Mouse (Mus musculus): ENCODE measurements around the gene Tmeff1. TPM values are rescaled to one million over a fixed set of nuclear protein-coding genes. Genes with fewer than 3 reads are reported as not detected.

Tmeff1 gene
- polyA plus RNA-seq, 1 experiment, result 39.8 TPM

- TF ChIP-seq POLR2A (IDR thresholded peaks at IDR 0.05; ENCODE audit: control insufficient read depth, low read depth, low read length) (no peak), CTCF (IDR thresholded peaks at IDR 0.05; ENCODE audit: control insufficient read depth, insufficient read depth, insufficient replicate concordance, low read depth, low read length) (no peak)
- no peak overlapping the region for H3K27ac ChIP-seq (ENCODE audit: control insufficient read depth, insufficient read depth, low read depth, low read length)
- no peak overlapping the region for H3K4me3 ChIP-seq (ENCODE audit: control insufficient read depth, low read depth, low read length)
- no peaks in the 10 kb centered on the region for H3K4me1 ChIP-seq (ENCODE audit: control insufficient read depth, insufficient read depth, low read length)
- H3K36me3 ChIP-seq (ENCODE audit: control insufficient read depth, insufficient read depth, low read length), result no peaks in the 10 kb centered on the region
- no peaks in the 10 kb centered on the region for H3K27me3 ChIP-seq (ENCODE audit: control insufficient read depth, insufficient read depth, low read length)
Measured at GRCm38 (mm10) chr4:48638132-48638531, 53.2 kb downstream of the Tmeff1 start.

GRCm38 (mm10) chr4:48639503-48639902 is 54.5 kb downstream of the Tmeff1 start:
- no peak for TF ChIP-seq CTCF (IDR thresholded peaks at IDR 0.05; ENCODE audit: control insufficient read depth, insufficient read depth, insufficient replicate concordance, low read depth, low read length)
- no peak for TF ChIP-seq POLR2A (IDR thresholded peaks at IDR 0.05; ENCODE audit: control insufficient read depth, low read depth, low read length)
- Histone ChIP-seq H3K4me1 (ENCODE audit: control insufficient read depth, insufficient read depth, low read length) (no peaks in the 10 kb centered on the region), H3K27ac (ENCODE audit: control insufficient read depth, insufficient read depth, low read depth, low read length) (no peak overlapping the region), H3K4me3 (ENCODE audit: control insufficient read depth, low read depth, low read length) (no peak overlapping the region), H3K27me3 (ENCODE audit: control insufficient read depth, insufficient read depth, low read length) (no peaks in the 10 kb centered on the region), H3K36me3 (ENCODE audit: control insufficient read depth, insufficient read depth, low read length) (no peaks in the 10 kb centered on the region)

- H3K27ac ChIP-seq (ENCODE audit: control insufficient read depth, insufficient read depth, low read depth, low read length), result no peak overlapping the region
- no peaks in the 10 kb centered on the region for H3K4me1 ChIP-seq (ENCODE audit: control insufficient read depth, insufficient read depth, low read length)
- no peaks in the 10 kb centered on the region for H3K36me3 ChIP-seq (ENCODE audit: control insufficient read depth, insufficient read depth, low read length)
- H3K4me3 ChIP-seq (ENCODE audit: control insufficient read depth, low read depth, low read length), result no peak overlapping the region
- no peaks in the 10 kb centered on the region for H3K27me3 ChIP-seq (ENCODE audit: control insufficient read depth, insufficient read depth, low read length)
- TF ChIP-seq POLR2A (IDR thresholded peaks at IDR 0.05; ENCODE audit: control insufficient read depth, low read depth, low read length), result no peak
- no peak for TF ChIP-seq CTCF (IDR thresholded peaks at IDR 0.05; ENCODE audit: control insufficient read depth, insufficient read depth, insufficient replicate concordance, low read depth, low read length)
Measured at GRCm38 (mm10) chr4:48643801-48644200, 58.8 kb downstream of the Tmeff1 start.

- no peak overlapping the region for H3K27ac ChIP-seq (ENCODE audit: control insufficient read depth, insufficient read depth, low read depth, low read length)
- TF ChIP-seq POLR2A (IDR thresholded peaks at IDR 0.05; ENCODE audit: control insufficient read depth, low read depth, low read length), result no peak
- no peaks in the 10 kb centered on the region for H3K36me3 ChIP-seq (ENCODE audit: control insufficient read depth, insufficient read depth, low read length)
- no peak overlapping the region for H3K4me3 ChIP-seq (ENCODE audit: control insufficient read depth, low read depth, low read length)
- H3K4me1 ChIP-seq (ENCODE audit: control insufficient read depth, insufficient read depth, low read length), result no peaks in the 10 kb centered on the region
- no peaks in the 10 kb centered on the region for H3K27me3 ChIP-seq (ENCODE audit: control insufficient read depth, insufficient read depth, low read length)
Measured at GRCm38 (mm10) chr4:48646143-48646542, 61.2 kb downstream of the Tmeff1 start.

GRCm38 (mm10) chr4:48650617-48651360 is 65.8 kb downstream of the Tmeff1 start:
- TF ChIP-seq POLR2A (IDR thresholded peaks at IDR 0.05; ENCODE audit: control insufficient read depth, low read depth, low read length), result no peak
- TF ChIP-seq CTCF (IDR thresholded peaks at IDR 0.05; ENCODE audit: control insufficient read depth, insufficient read depth, insufficient replicate concordance, low read depth, low read length), result no peak
- Histone ChIP-seq H3K36me3 (ENCODE audit: control insufficient read depth, insufficient read depth, low read length) (no peaks in the 10 kb centered on the region), H3K4me3 (ENCODE audit: control insufficient read depth, low read depth, low read length) (no peak overlapping the region), H3K27me3 (ENCODE audit: control insufficient read depth, insufficient read depth, low read length) (no peaks in the 10 kb centered on the region), H3K27ac (ENCODE audit: control insufficient read depth, insufficient read depth, low read depth, low read length) (no peak overlapping the region), H3K4me1 (ENCODE audit: control insufficient read depth, insufficient read depth, low read length) (no peaks in the 10 kb centered on the region)

GRCm38 (mm10) chr4:48654118-48654517 is 69.1 kb downstream of the Tmeff1 start:
- TF ChIP-seq CTCF (IDR thresholded peaks at IDR 0.05; ENCODE audit: control insufficient read depth, insufficient read depth, insufficient replicate concordance, low read depth, low read length), result no peak
- no peak for TF ChIP-seq POLR2A (IDR thresholded peaks at IDR 0.05; ENCODE audit: control insufficient read depth, low read depth, low read length)
- Histone ChIP-seq H3K27me3 (ENCODE audit: control insufficient read depth, insufficient read depth, low read length) (no peaks in the 10 kb centered on the region), H3K36me3 (ENCODE audit: control insufficient read depth, insufficient read depth, low read length) (no peaks in the 10 kb centered on the region), H3K4me3 (ENCODE audit: control insufficient read depth, low read depth, low read length) (no peak overlapping the region), H3K4me1 (ENCODE audit: control insufficient read depth, insufficient read depth, low read length) (no peaks in the 10 kb centered on the region), H3K27ac (ENCODE audit: control insufficient read depth, insufficient read depth, low read depth, low read length) (no peak overlapping the region)

- no peak overlapping the region for H3K27ac ChIP-seq (ENCODE audit: control insufficient read depth, insufficient read depth, low read depth, low read length)
- no peak overlapping the region for H3K4me3 ChIP-seq (ENCODE audit: control insufficient read depth, low read depth, low read length)
- TF ChIP-seq POLR2A (IDR thresholded peaks at IDR 0.05; ENCODE audit: control insufficient read depth, low read depth, low read length), result no peak
- no peak for TF ChIP-seq CTCF (IDR thresholded peaks at IDR 0.05; ENCODE audit: control insufficient read depth, insufficient read depth, insufficient replicate concordance, low read depth, low read length)
- no peaks in the 10 kb centered on the region for H3K36me3 ChIP-seq (ENCODE audit: control insufficient read depth, insufficient read depth, low read length)
- no peaks in the 10 kb centered on the region for H3K27me3 ChIP-seq (ENCODE audit: control insufficient read depth, insufficient read depth, low read length)
- H3K4me1 ChIP-seq (ENCODE audit: control insufficient read depth, insufficient read depth, low read length), result peaks cover 3% of the 10 kb centered on the region; the same call in 1 of the 2 replicates
Measured at GRCm38 (mm10) chr4:48656530-48656929, 71.6 kb downstream of the Tmeff1 start.
